13 mouse cellular contexts compared by ENCODE assay signal in the genomic region with DNA sequence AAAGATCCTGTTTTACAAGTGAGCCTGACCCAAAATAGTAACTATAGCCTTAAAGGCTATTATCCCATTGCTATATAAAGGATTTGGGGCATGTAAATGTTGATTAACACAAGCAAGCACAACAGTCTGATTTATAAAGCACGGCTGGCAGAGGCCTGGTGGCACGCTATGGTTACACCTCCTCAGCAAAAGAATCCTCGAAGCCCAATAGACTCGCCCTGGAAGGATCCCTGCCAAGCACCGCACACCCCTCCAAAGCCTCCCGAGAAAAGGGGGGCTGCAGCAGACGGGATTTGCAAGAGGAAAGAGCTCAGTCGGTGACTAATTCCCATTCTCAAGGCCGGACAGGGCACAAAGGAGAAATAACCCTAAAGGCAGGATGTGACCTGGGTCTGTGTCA.
DNase-seq lines count a peak whose midpoint lies in the region; ATAC-seq and TF ChIP-seq lines count a peak whose summit lies in the region.
"Had no signal": no experiment of that assay in that cellular context is flagged by ENCODE, and none has a peak within 500 bp of the region (broad histone marks: within the 10 kb centered on the region; RNA-seq: fewer than 3 reads in every experiment).

No protein-coding gene starts in this region.

- ATAC-seq in forebrain, embryonic 11.5 days (replicated peaks; ENCODE audit: low FRiP score): peak; percentile 33; the same call in 1 of the 2 replicates
- ATAC-seq in limb, embryonic 13.5 days (ENCODE audit: low FRiP score, low read depth): peak; percentile 72
- ATAC-seq: intestine, embryonic 16.5 days had no signal

- no peaks in the 10 kb centered on the region for H3K36me3 ChIP-seq in forebrain, embryonic 11.5 days (ENCODE audit: control insufficient read depth, insufficient read depth, low read length)
- H3K36me3 ChIP-seq in forebrain, embryonic 10.5 days (replicated peaks): no peaks in the 10 kb centered on the region
- no peaks in the 10 kb centered on the region for H3K36me3 ChIP-seq in limb, embryonic 13.5 days
- H3K36me3 ChIP-seq in kidney, adult 2 months (ENCODE audit: control insufficient read depth, insufficient read depth, low read length): no peaks in the 10 kb centered on the region
- H3K36me3 ChIP-seq: liver, embryonic 15.5 days had no signal

- H3K4me1 ChIP-seq in forebrain, embryonic 11.5 days (replicated peaks; ENCODE audit: control insufficient read depth, insufficient read depth, low read length): 0 out of 2 replicates have a peak, but pooled peaks cover 2% of the 10 kb centered on the region
- H3K4me1 ChIP-seq in forebrain, embryonic 10.5 days: peaks cover 12% of the 10 kb centered on the region
- H3K4me1 ChIP-seq in limb, embryonic 13.5 days: peaks cover 26% of the 10 kb centered on the region
- H3K4me1 ChIP-seq in kidney, adult 2 months (ENCODE audit: control insufficient read depth, insufficient read depth, low read length): no peaks in the 10 kb centered on the region
- H3K4me1 ChIP-seq: liver, embryonic 15.5 days had no signal

- H3K4me2 ChIP-seq in forebrain, embryonic 11.5 days (ENCODE audit: low read depth, low read length, severe bottlenecking): no peak overlapping the region
- peak overlapping the region; percentile 30 for H3K4me2 ChIP-seq in limb, embryonic 13.5 days (replicated peaks)
- H3K4me2 ChIP-seq: liver, embryonic 15.5 days had no signal

- TF ChIP-seq CTCF in kidney, adult 2 months (conservative IDR thresholded peaks at IDR 0.05; ENCODE audit: insufficient read depth, insufficient read length, low read depth, low read length): no peak

- H3K9me3 ChIP-seq in forebrain, embryonic 11.5 days (ENCODE audit: control insufficient read depth, low read length): no peaks in the 10 kb centered on the region
- H3K9me3 ChIP-seq in forebrain, embryonic 10.5 days: no peaks in the 10 kb centered on the region
- H3K9me3 ChIP-seq in limb, embryonic 13.5 days: no peaks in the 10 kb centered on the region
- H3K9me3 ChIP-seq: liver, embryonic 15.5 days had no signal

- TF ChIP-seq POLR2A in kidney, adult 2 months (IDR thresholded peaks at IDR 0.05; ENCODE audit: low read depth, low read length): no peak

- H3K27me3 ChIP-seq in forebrain, embryonic 11.5 days (ENCODE audit: control insufficient read depth, insufficient read depth, low read length): no peaks in the 10 kb centered on the region
- H3K27me3 ChIP-seq in forebrain, embryonic 10.5 days (ENCODE audit: poor library complexity, severe bottlenecking): no peaks in the 10 kb centered on the region
- H3K27me3 ChIP-seq in limb, embryonic 13.5 days: peaks cover 30% of the 10 kb centered on the region
- no peaks in the 10 kb centered on the region; the same call in 1 of the 2 replicates for H3K27me3 ChIP-seq in kidney, adult 2 months (replicated peaks; ENCODE audit: control insufficient read depth, insufficient read depth, low read length)
- H3K27me3 ChIP-seq: liver, embryonic 15.5 days had no signal

- no peak overlapping the region for H3K9ac ChIP-seq in forebrain, embryonic 11.5 days (ENCODE audit: low read length)
- H3K9ac ChIP-seq in limb, embryonic 13.5 days: no peak overlapping the region
- H3K9ac ChIP-seq: liver, embryonic 15.5 days had no signal

- DNase-seq in forebrain, embryonic 11.5 days (ENCODE audit: low spot score): no peak
- no peak for DNase-seq in forebrain, embryonic 10.5 days (ENCODE audit: extremely low spot score, low spot score)
- peak; percentile 36 for DNase-seq in 416B (ENCODE audit: low read depth)
- peak; percentile 20 to 23 for DNase-seq in adrenal gland, postnatal 36 days
- no peak for DNase-seq in gastrocnemius, postnatal 10 days
- no peak for DNase-seq in kidney, adult 2 months
- DNase-seq in thymus, postnatal 36 days: no peak
- DNase-seq: heart, postnatal 10 days; kidney, postnatal 36 days had no signal

- H3K27ac ChIP-seq in forebrain, embryonic 11.5 days (ENCODE audit: low read depth, low read length): no peak overlapping the region
- no peak overlapping the region for H3K27ac ChIP-seq in forebrain, embryonic 10.5 days
- H3K27ac ChIP-seq in limb, embryonic 13.5 days: peak overlapping the region; percentile 39; the same call in 1 of the 2 replicates
- H3K27ac ChIP-seq in kidney, adult 2 months (ENCODE audit: insufficient read depth, low read depth, low read length): no peak overlapping the region
- H3K27ac ChIP-seq: liver, embryonic 15.5 days; stomach, postnatal 0 days had no signal

- no peak overlapping the region for H3K4me3 ChIP-seq in forebrain, embryonic 11.5 days (ENCODE audit: low read depth, low read length)
- H3K4me3 ChIP-seq in forebrain, embryonic 10.5 days: no peak overlapping the region
- no peak overlapping the region for H3K4me3 ChIP-seq in limb, embryonic 13.5 days
- H3K4me3 ChIP-seq in kidney, adult 2 months (ENCODE audit: insufficient read depth, low read depth, low read length): no peak overlapping the region
- H3K4me3 ChIP-seq: liver, embryonic 15.5 days had no signal

- 20% methylated on average over 9 of the region's 9 CpGs for WGBS in forebrain, embryonic 11.5 days
- WGBS in forebrain, embryonic 10.5 days: 27% methylated on average over 9 of the region's 9 CpGs
- 13% methylated on average over 9 of the region's 9 CpGs for WGBS in limb, embryonic 13.5 days
- 38% methylated on average over 9 of the region's 9 CpGs for WGBS in kidney, adult 2 months

Comparison
In these comparisons a context has a peak if more than half of its experiments do, and no peak if none do; other contexts are left out.
1. DNase-seq: peak in 416B (single experiment) and adrenal gland, postnatal 36 days (2 of 2); none in forebrain, embryonic 11.5 days (single experiment), forebrain, embryonic 10.5 days (single experiment), gastrocnemius, postnatal 10 days (single experiment), kidney, adult 2 months (single experiment) and thymus, postnatal 36 days (0 of 2).